Mouse (Mus musculus): ENCODE results near the gene Vamp2.

The Vamp2 gene

GRCm38 (mm10) chr11:69099177-69099914 lies 11.1 kb downstream of the Vamp2 start:
- peak; percentile 86 to 89 for DNase-seq (ENCODE audit: low spot score in 2 of 2)

- DNase-seq (ENCODE audit: low spot score in 2 of 2): peak; percentile 96
Observed at GRCm38 (mm10) chr11:69099915-69100345, 11.6 kb downstream of the Vamp2 start.

DNA sequence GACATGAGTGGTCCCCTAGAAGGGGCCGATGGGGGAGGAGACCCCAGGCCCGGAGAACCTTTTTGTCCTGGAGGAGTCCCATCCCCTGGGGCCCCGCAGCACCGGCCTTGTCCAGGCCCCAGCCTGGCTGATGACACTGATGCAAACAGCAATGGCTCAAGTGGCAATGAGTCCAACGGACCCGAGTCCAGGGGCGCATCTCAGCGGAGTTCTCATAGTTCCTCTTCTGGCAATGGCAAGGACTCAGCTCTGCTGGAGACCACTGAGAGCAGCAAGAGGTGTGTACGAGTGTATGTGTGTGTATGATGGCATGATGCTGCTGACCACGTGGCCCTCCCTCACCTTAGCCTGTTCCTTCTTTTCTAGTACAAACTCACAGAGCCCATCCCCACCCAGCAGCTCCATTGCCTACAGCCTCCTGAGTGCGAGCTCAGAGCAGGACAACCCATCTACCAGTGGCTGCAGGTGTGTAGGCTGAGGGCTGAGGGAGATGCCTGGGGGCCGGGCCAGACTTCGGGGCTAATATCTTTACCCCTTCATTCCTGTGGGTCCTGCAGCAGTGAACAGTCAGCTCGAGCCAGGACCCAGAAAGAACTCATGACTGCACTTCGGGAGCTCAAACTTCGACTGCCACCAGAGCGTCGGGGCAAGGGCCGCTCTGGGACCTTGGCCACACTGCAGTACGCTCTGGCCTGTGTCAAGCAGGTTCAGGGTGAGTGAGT lies 12.5 kb downstream of the Vamp2 start:
- peak in 1 of 2 experiments; percentile 65 for DNase-seq (ENCODE audit: low spot score in 2 of 2)

DNA sequence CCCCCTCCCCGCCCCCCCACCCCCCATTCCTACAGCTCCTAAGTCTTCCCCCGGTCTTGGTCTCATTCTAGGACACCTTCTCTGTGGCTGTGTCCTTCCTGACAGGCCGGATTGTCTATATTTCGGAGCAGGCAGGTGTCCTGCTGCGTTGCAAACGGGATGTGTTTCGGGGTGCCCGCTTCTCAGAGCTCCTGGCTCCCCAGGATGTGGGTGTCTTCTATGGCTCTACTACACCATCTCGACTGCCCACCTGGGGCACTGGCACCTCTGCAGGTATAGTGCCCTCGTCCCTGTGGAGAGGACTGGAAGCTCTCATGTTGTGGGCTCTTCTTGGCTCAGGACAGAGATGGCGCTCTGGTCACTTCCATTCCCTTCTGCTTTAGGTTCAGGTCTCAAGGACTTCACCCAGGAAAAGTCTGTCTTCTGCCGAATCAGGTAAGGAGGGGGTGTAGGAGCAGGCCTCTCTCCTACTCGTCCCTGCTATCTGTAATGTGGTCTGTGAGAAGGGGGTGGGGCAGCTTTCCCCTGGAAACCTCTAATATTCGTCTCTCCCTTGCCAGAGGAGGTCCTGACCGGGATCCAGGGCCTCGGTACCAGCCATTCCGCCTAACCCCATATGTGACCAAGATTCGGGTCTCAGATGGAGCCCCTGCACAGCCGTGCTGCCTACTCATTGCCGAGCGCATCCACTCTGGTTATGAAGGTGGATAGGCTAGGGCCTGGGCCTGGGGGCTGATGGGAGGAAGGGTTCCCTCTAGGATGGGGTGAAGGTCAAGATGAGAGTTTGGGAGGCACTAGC lies 13.5 kb downstream of the Vamp2 start:
- DNase-seq (ENCODE audit: low spot score in 2 of 2): peak in 1 of 2 experiments; percentile 44

DNA sequence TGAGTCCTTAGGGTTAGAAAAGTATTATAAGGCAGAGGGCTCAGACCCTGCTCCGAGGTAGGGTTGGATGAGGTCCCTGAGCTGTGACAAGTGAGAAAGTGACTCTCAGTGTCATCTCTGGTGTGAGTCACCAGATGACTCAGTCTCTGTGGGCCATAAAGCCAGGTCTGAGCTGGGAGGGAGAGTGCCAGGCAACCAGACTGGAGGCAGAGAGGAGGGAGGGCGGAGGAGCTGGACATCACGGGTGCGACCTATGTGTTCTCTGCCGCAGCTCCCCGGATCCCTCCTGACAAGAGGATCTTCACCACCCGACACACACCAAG lies 14.1 kb downstream of the Vamp2 start:
- DNase-seq (ENCODE audit: low spot score in 2 of 2): no peak

- peak in 1 of 2 experiments; percentile 26 for DNase-seq (ENCODE audit: low spot score in 2 of 2)
Observed at GRCm38 (mm10) chr11:69103121-69103520, 14.8 kb downstream of the Vamp2 start.

DNA sequence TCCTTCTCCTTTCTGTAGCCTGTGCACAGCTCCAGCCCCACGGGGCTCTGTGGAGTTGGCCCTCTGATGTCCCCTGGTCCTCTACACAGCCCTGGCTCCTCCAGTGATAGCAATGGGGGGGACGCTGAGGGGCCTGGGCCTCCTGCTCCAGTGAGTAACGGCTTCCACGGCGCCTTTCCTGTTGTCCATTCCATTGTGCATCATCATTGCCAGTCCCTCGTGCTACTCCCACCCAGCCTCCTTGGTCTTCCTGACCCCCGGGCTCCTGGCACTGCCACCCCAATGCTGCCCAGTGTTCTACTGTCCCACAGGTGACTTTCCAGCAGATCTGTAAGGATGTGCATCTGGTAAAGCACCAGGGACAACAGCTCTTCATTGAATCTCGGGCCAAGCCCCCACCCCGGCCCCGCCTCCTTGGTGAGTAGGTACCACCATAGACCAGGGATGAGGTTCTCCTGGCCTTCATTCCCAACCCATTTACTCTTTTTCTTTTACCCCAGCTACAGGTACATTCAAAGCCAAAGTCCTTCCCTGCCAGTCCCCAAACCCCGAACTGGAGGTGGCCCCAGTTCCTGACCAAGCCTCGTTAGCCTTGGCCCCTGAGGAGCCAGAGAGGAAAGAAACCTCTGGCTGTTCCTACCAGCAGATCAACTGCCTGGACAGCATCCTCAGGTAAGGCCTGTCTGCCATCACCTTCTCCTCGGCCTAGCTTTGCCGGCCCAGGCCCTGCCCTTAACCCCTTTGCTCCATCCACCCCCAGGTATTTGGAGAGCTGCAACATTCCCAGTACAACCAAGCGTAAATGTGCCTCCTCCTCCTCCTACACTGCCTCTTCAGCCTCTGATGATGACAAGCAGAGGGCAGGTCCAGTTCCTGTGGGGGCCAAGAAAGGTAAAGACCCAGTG lies 15.5 kb downstream of the Vamp2 start:
- peak in 1 of 2 experiments; percentile 29 for DNase-seq (ENCODE audit: low spot score in 2 of 2)

- DNase-seq (ENCODE audit: low spot score in 2 of 2): peak in 1 of 2 experiments; percentile 21
Observed at GRCm38 (mm10) chr11:69104487-69104886, 16.2 kb downstream of the Vamp2 start.

DNA sequence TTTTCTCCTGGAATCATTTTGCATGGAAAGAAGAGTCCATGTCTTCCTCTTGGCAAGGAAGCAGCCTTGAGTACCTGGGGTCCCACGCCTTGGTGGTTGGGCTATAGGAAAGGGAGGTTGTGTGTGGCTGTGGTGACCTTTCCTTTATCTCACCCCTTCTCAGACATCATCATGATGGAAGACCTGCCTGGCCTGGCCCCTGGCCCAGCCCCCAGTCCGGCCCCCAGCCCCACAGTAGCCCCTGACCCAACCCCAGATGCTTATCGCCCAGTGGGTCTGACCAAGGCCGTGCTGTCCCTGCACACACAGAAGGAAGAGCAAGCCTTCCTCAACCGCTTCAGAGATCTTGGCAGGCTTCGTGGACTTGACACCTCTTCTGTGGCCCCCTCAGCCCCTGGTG lies 16.9 kb downstream of the Vamp2 start:
- DNase-seq (ENCODE audit: low spot score in 2 of 2): peak in 1 of 2 experiments; percentile 19

- DNase-seq (ENCODE audit: low spot score in 2 of 2): peak in 1 of 2 experiments; percentile 30
Observed at GRCm38 (mm10) chr11:69105796-69106195, 17.5 kb downstream of the Vamp2 start.

DNA sequence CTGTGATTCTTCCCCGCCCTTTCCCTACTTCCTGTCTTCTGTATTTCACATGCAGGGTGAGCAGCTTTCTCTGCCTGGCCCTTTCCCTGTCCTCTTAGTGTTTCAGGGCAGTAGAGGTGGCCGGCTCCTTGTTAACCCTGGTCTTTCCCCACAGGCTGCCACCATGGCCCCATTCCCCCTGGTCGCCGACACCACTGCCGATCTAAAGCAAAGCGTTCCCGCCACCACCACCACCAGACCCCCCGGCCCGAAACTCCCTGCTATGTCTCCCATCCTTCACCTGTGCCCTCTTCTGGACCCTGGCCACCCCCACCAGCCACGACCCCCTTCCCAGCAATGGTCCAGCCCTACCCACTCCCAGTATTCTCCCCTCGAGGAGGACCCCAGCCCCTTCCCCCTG lies 18.0 kb downstream of the Vamp2 start:
- no peak for DNase-seq (ENCODE audit: low spot score in 2 of 2)

DNA sequence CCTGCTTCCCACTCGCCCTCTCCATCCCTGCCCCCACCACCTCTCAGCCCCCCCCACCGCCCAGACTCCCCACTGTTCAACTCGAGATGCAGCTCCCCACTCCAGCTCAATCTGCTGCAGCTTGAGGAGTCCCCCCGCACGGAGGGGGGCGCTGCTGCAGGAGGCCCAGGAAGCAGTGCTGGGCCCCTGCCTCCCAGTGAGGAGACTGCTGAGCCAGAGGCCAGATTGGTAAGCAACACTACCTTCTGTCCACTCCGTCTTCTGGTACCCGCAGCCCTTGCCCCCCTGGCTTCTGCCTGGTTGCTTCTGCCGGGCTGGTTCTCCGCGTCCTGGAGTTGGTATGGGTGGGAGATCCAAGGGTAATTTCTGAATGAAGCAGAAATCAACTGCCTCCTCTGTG lies 18.6 kb downstream of the Vamp2 start:
- no peak for DNase-seq (ENCODE audit: low spot score in 2 of 2)

GRCm38 (mm10) chr11:69107676-69108075 lies 19.4 kb downstream of the Vamp2 start:
- DNase-seq (ENCODE audit: low spot score in 2 of 2): peak in 1 of 2 experiments; percentile 36

- peak in 1 of 2 experiments; percentile 28 for DNase-seq (ENCODE audit: low spot score in 2 of 2)
Observed at GRCm38 (mm10) chr11:69108223-69108622, 19.9 kb downstream of the Vamp2 start.

DNA sequence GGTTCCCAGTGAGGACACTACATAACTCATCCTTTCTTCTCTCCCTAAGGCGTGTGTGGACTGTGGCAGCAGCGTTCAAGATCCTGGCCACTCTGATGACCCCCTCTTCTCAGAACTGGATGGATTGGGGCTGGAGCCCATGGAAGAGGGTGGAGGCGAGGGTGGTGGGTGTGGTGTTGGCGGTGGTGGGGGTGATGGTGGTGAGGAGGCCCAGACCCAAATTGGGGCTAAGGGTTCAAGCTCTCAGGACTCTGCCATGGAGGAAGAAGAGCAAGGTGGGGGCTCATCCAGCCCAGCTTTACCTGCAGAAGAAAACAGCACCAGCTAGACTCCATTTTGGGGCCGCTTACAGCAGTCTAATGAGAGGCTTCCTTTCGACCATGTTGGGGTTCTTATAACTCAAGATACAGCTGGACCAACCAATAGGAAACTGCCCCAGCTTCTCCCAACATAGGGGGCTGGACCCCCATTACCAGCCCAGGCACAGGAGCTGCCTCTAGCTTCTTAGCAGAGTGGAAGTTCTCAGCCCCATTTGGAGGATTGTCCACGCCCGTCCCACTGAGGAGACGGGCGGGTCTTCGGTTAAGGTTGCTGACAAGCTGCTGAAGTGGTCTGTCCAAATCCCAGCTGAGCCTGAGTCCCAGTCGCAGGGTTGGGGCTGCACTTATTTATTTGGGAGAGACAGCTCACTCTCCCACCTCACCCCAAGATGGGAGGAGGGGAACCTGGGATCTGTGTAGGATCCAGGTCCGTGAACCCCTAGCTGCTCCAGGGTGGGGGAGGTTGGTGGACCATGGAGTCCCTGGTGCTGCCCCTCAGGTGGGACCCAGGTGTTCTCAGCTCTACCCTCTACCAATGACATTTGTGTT lies 21.0 kb downstream of the Vamp2 start:
- DNase-seq (ENCODE audit: low spot score in 2 of 2): peak in 1 of 2 experiments; percentile 42

DNA sequence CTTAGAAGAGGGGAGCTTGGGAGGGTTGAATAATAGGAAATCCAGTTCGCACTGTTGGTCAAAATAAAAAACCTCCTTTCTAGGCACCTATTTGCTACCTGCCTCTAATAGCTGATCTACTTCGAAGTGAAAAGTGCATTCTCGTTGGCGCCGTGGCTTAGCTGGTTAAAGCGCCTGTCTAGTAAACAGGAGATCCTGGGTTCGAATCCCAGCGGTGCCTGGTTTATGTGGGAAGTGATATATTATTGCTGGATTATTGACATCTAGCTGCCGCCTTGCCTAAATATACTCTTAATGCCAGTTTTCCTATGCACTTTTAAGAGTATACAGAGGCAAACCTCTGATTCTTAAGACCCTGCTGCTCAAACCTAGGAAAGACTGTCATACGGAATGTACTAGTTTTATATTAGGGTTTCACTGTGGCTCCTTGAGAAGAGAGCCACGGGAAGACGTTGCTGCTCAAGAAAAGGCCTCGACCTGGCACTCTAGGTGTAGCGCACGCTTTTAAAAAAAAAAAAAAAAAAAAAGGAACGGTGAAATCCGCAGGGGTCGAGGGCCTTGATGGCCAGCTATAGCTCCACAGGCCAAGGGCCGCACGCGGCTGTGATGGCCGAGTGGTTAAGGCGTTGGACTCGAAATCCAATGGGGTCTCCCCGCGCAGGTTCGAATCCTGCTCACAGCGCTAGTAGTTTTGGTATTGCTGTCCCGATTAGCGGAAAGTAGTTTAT lies 22.2 kb downstream of the Vamp2 start:
- DNase-seq (ENCODE audit: low spot score in 2 of 2): peak; percentile 91 to 95

- no peak for DNase-seq (ENCODE audit: low spot score in 2 of 2)
Observed at GRCm38 (mm10) chr11:69111051-69111810, 22.9 kb downstream of the Vamp2 start.

- DNase-seq (ENCODE audit: low spot score in 2 of 2): peak in 1 of 2 experiments; percentile 60
Observed at GRCm38 (mm10) chr11:69111865-69112264, 23.6 kb downstream of the Vamp2 start.

- no peak for DNase-seq (ENCODE audit: low spot score in 2 of 2)
Observed at GRCm38 (mm10) chr11:69114018-69114417, 25.7 kb downstream of the Vamp2 start.
